Mouse (Mus musculus) liver, embryonic 16.5 days (tissue): ENCODE measurements around the gene Gemin6. TPM values are rescaled to one million over a fixed set of nuclear protein-coding genes. Genes with fewer than 3 reads are reported as not detected.
"Not testable (repeated sequence)": the region's sequence is repeated elsewhere in the genome, so short reads cannot be mapped to it uniquely, and the experiment has no call there.

ENCODE experiments used
- ATAC-seq: fragments of 200-750 bp; cut with Nextera tagmentation; 2 replicates; pipeline ENCODE4 v1.8.0; 2017; ENCODE audit warnings: low read depth, mild to moderate bottlenecking, moderate number of reproducible peaks, moderate library complexity
- H3K27ac ChIP-seq: fragments of 300-500 bp; sonication (generic); 2 replicates; pipeline ENCODE4 v1.5.1; 2014; ENCODE audit warnings: mild to moderate bottlenecking, low read length
- H3K27me3 ChIP-seq: fragments of 300-500 bp; sonication (generic); 2 replicates; pipeline ENCODE4 v1.6.1; 2014; ENCODE audit warnings: low read depth, low read length, mixed read lengths; ENCODE audit not compliant: control insufficient read depth, insufficient read depth
- H3K36me3 ChIP-seq: fragments of 300-500 bp; sonication (generic); 2 replicates; pipeline ENCODE4 v1.6.1; 2014; ENCODE audit warnings: mild to moderate bottlenecking; ENCODE audit not compliant: control insufficient read depth, insufficient read depth
- H3K4me1 ChIP-seq: fragments of 300-500 bp; sonication (generic); 2 replicates; pipeline ENCODE4 v1.6.1; 2014; ENCODE audit warnings: low read depth, low read length, mixed read lengths; ENCODE audit not compliant: control insufficient read depth
- H3K4me2 ChIP-seq: fragments of 300-500 bp; sonication (generic); 2 replicates; pipeline ENCODE4 v1.6.1; 2014; ENCODE audit warnings: low read depth, low read length, mixed read lengths
- H3K4me3 ChIP-seq: fragments of 300-500 bp; sonication (generic); 2 replicates; pipeline ENCODE4 v1.5.1; 2014; ENCODE audit warnings: low read depth, mild to moderate bottlenecking, low read length
- H3K9ac ChIP-seq: fragments of 300-500 bp; sonication (generic); 2 replicates; pipeline ENCODE4 v1.6.1; 2014; ENCODE audit warnings: low read depth, low read length
- H3K9me3 ChIP-seq: fragments of 300-500 bp; sonication (generic); replicated peaks from 2 replicates; pipeline ENCODE4 v1.6.1; 2016; ENCODE audit warnings: low read length; ENCODE audit not compliant: control insufficient read depth
- WGBS: fragments of 180-500 bp; shearing (Covaris S2); extraction: QIAGEN DNeasy Blood & Tissue Kit; methylation state at CpG from one replicate; pipeline ENCODE4 v1.1.7; 2014; ENCODE audit not compliant: insufficient replicate concordance; 5-methylcytosine and 5-hydroxymethylcytosine counted together
- polyA plus RNA-seq: library from polyadenylated mRNA; unstranded; fragments of >200 nt; fragmentation: Nextera tagmentation; extraction: Ambion mirVana; gene quantifications from 2 replicates; pipeline ENCODE4 v1.2.1, GENCODE M21; 2015

The Gemin6 gene
- polyA plus RNA-seq, 1 experiment from 2014 or later = 21.3 TPM

- H3K27ac ChIP-seq = no peak overlapping the region
- H3K9ac ChIP-seq = no peak overlapping the region
- H3K4me3 ChIP-seq = no peak overlapping the region
- 85% methylated on average over 3 of the region's 3 CpGs for WGBS
- H3K27me3 ChIP-seq = no peaks in the 10 kb centered on the region
- H3K4me1 ChIP-seq = no peaks in the 10 kb centered on the region
- H3K36me3 ChIP-seq = peaks cover 28% of the 10 kb centered on the region
- no peaks in the 10 kb centered on the region for H3K9me3 ChIP-seq
- peak; percentile 24; the same call in 1 of the 2 replicates for ATAC-seq
- no peak overlapping the region for H3K4me2 ChIP-seq
These were observed 25.0 kb upstream of the Gemin6 start for GRCm38 (mm10) chr17:80199160-80199778.

- WGBS = 13% methylated on average over 5 of the region's 5 CpGs
- Histone ChIP-seq H3K9ac (peak overlapping the region; percentile 93), H3K4me1 (peaks cover 6% of the 10 kb centered on the region), H3K4me2 (peak overlapping the region; percentile 93), H3K27me3 (no peaks in the 10 kb centered on the region), H3K9me3 (no peaks in the 10 kb centered on the region), H3K27ac (0 out of 2 replicates have a peak overlapping the region, but pooled peaks have one; percentile 19), H3K36me3 (peaks cover 34% of the 10 kb centered on the region), H3K4me3 (peak overlapping the region; percentile 91)
- no peak for ATAC-seq
These were observed 18.6 kb upstream of the Gemin6 start for GRCm38 (mm10) chr17:80205657-80206056.

- H3K4me3 ChIP-seq = peak overlapping the region; percentile 91
- H3K9me3 ChIP-seq = no peaks in the 10 kb centered on the region
- H3K9ac ChIP-seq = peak overlapping the region; percentile 93
- WGBS = under 1% methylated on average over 36 of the region's 36 CpGs
- peak; percentile 65 for ATAC-seq
- H3K27ac ChIP-seq = peak overlapping the region; percentile 95
- H3K4me1 ChIP-seq = peaks cover 6% of the 10 kb centered on the region
- H3K27me3 ChIP-seq = no peaks in the 10 kb centered on the region
- H3K36me3 ChIP-seq = peaks cover 31% of the 10 kb centered on the region
- H3K4me2 ChIP-seq = peak overlapping the region; percentile 93
These were observed 18.0 kb upstream of the Gemin6 start for GRCm38 (mm10) chr17:80206301-80206670.

- Histone ChIP-seq H3K9ac (peak within 1 kb of the TSS; percentile 93), H3K27ac (peak within 1 kb of the TSS; percentile 95), H3K27me3 (no peaks in the 10 kb centered on the region), H3K4me3 (peak within 1 kb of the TSS; percentile 91), H3K4me1 (peaks cover 6% of the 10 kb centered on the region), H3K9me3 (no peaks in the 10 kb centered on the region), H3K4me2 (peak within 1 kb of the TSS; percentile 93), H3K36me3 (peaks cover 26% of the 10 kb centered on the region)
- peak; percentile 91 for ATAC-seq
- under 1% methylated on average over 87 of the region's 95 CpGs for WGBS
These were observed 17.3 kb upstream of the Gemin6 start, which contains the start of the genes Srsf7 and Ttc39d for GRCm38 (mm10) chr17:80206671-80207581. Srsf7 (minus strand) TSS chr17:80207307. Ttc39d (plus strand) TSS chr17:80207460.

GRCm38 (mm10) chr17:80213998-80214397 lies 10.2 kb upstream of the Gemin6 start:
- not testable (repeated sequence) for H3K4me3 ChIP-seq, H3K36me3 ChIP-seq, H3K4me2 ChIP-seq, H3K4me1 ChIP-seq, ATAC-seq, H3K9me3 ChIP-seq, H3K9ac ChIP-seq, H3K27ac ChIP-seq, H3K27me3 ChIP-seq
- 83% methylated on average over 4 of the region's 4 CpGs for WGBS

- no peaks in the 10 kb centered on the region for H3K27me3 ChIP-seq
- H3K4me2 ChIP-seq = no peak overlapping the region
- no peaks in the 10 kb centered on the region for H3K36me3 ChIP-seq
- no peak overlapping the region for H3K4me3 ChIP-seq
- H3K4me1 ChIP-seq = peaks cover 8% of the 10 kb centered on the region
- no peak for ATAC-seq
- H3K27ac ChIP-seq = no peak overlapping the region
- 59% methylated on average over 2 of the region's 2 CpGs for WGBS
- H3K9ac ChIP-seq = no peak overlapping the region
- no peaks in the 10 kb centered on the region for H3K9me3 ChIP-seq
These were observed 4.1 kb upstream of the Gemin6 start for GRCm38 (mm10) chr17:80220131-80220530.

- Histone ChIP-seq H3K36me3 (no peaks in the 10 kb centered on the region), H3K9ac (no peak overlapping the region), H3K4me3 (no peak overlapping the region), H3K27me3 (no peaks in the 10 kb centered on the region), H3K4me2 (no peak overlapping the region), H3K9me3 (no peaks in the 10 kb centered on the region), H3K4me1 (peaks cover 9% of the 10 kb centered on the region), H3K27ac (no peak overlapping the region)
- no peak for ATAC-seq
- WGBS = 24% methylated on average over 9 of the region's 9 CpGs
These were observed 3.0 kb upstream of the Gemin6 start for GRCm38 (mm10) chr17:80221202-80221601.

GRCm38 (mm10) chr17:80221890-80222628 lies 2.2 kb upstream of the Gemin6 start:
- no peaks in the 10 kb centered on the region for H3K27me3 ChIP-seq

More at GRCm38 (mm10) chr17:80221890-80222628, 2.2 kb upstream of the Gemin6 start:
- peaks cover 9% of the 10 kb centered on the region for H3K4me1 ChIP-seq
- no peaks in the 10 kb centered on the region for H3K36me3 ChIP-seq
- no peak overlapping the region for H3K9ac ChIP-seq
- H3K4me2 ChIP-seq = no peak overlapping the region
- 41% methylated on average over 3 of the region's 3 CpGs for WGBS
- ATAC-seq = no peak
- no peaks in the 10 kb centered on the region for H3K9me3 ChIP-seq
- no peak overlapping the region for H3K4me3 ChIP-seq
- no peak overlapping the region for H3K27ac ChIP-seq
